Mouse (Mus musculus): ENCODE measurements at regions not wholly inside any gene's neighbourhood (a gene's known extent, or its start where the extent isn't known, plus 50 kb on each side); places are given as distances from the start of the nearest gene placed in this dataset.

DNA sequence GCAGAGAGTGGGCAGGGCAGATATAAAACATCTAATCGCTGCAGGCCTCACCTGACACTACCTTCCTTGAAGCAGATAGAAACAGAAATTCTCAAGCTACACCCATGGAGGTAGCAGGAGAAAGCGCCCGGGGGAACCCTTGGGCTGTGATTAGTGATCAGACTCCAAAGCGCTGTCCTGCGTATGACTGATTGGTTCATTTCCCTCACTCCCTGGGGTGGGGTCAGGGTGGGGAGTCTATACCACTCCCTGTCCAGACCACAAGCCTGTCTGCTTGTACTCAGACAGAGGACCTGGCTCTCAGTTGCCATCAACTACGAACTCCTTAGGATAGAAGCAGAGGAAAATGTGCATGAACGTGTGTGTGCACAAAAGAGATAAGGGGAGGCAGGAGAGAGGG lies 77.7 kb downstream of the Gm826 start:
- 66% methylated on average over 7 of the region's 7 CpGs for WGBS
- Histone ChIP-seq H3K36me3 (no peaks in the 10 kb centered on the region), H3K9me3 (replicated peaks) (no peaks in the 10 kb centered on the region), H3K27me3 (no peaks in the 10 kb centered on the region), H3K9ac (no peak overlapping the region), H3K4me2 (replicated peaks) (no peak overlapping the region), H3K27ac (replicated peaks) (no peak overlapping the region), H3K4me1 (no peaks in the 10 kb centered on the region), H3K4me3 (replicated peaks) (no peak overlapping the region)
- ATAC-seq (ENCODE audit: insufficient number of reproducible peaks, low FRiP score, low TSS enrichment, low read depth): no peak

DNA sequence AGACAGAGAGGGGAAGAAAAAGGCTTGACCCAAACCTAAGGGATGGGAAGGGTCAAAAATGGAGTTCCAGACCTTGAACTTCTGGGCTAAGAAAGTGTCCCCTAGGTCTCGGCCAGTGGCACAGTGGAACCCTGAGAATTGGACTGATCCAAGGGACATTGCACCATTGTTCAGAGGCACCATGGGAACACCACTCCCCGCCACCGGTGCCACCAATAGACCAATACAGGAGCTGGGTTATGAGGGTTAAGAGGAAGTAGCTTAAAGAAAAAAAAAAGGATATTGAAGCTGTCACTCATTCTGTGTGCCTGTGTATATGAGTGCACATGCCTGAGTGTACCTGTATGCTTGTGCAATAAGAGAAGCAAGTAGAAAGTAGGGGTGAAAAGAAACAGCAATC lies 83.7 kb downstream of the Gm826 start:
- H3K4me3 ChIP-seq (replicated peaks): no peak overlapping the region
- 93% methylated on average over 3 of the region's 3 CpGs for WGBS
- H3K4me2 ChIP-seq (replicated peaks): no peak overlapping the region
- no peaks in the 10 kb centered on the region for H3K27me3 ChIP-seq
- H3K9ac ChIP-seq: no peak overlapping the region
- H3K9me3 ChIP-seq (replicated peaks): no peaks in the 10 kb centered on the region
- no peaks in the 10 kb centered on the region for H3K36me3 ChIP-seq
- ATAC-seq (ENCODE audit: insufficient number of reproducible peaks, low FRiP score, low TSS enrichment, low read depth): no peak
- no peak overlapping the region for H3K27ac ChIP-seq (replicated peaks)
- H3K4me1 ChIP-seq: no peaks in the 10 kb centered on the region

DNA sequence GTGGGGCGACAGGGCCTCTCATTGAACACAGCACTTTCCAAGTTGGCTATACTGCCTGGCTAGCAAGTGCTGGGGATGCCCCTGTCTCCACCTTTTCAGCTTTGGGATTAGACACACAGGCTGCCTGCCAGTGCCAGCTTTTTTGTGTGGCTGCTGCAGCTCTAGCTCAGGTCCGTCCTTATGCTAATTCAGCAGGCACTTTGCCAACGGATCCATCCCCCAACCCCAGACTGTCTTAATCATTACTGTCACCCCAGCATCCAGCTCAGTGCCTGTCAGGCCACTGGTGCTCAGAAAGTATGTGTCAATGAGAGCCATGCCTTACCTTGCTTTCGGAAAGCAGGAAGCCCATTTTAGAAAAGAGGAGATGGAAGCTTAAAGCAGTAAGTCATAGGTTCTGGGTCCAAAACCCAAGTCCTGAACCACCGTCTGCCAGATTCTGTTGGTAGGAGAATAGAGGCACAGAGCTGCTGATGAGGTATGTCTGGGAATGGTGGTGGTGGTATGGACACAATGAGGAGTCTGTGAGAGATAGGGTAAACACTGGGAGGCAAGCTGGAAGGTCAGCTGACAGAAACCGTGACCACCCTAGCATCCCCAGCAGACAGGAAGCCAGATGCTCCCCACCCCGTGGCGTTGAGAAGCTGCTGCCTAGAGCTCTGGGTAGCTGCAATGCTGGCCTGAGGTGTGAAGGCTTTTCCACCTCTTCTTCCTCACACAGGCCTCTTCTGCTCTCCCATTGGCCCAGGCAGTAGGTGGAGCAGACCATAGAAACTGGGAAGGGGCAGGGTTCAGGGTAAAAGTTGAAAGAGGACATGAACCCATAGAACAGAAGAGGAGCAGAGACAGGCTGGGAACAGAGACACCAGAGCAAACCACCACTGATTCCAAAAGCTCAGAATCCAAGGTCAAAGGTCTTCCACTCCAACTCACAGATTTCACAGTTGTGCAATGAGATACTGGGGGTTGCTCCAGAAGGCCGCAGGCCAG lies 84.6 kb downstream of the Gm826 start:
- no peak overlapping the region for H3K27ac ChIP-seq (replicated peaks)
- no peak overlapping the region for H3K9ac ChIP-seq
- ATAC-seq (ENCODE audit: insufficient number of reproducible peaks, low FRiP score, low TSS enrichment, low read depth): no peak; the same call in 1 of the 2 replicates
- no peaks in the 10 kb centered on the region for H3K36me3 ChIP-seq
- no peaks in the 10 kb centered on the region for H3K9me3 ChIP-seq (replicated peaks)
- 46% methylated on average over 9 of the region's 9 CpGs for WGBS
- H3K27me3 ChIP-seq: no peaks in the 10 kb centered on the region
- H3K4me1 ChIP-seq: no peaks in the 10 kb centered on the region
- H3K4me3 ChIP-seq (replicated peaks): no peak overlapping the region
- H3K4me2 ChIP-seq (replicated peaks): no peak overlapping the region

DNA sequence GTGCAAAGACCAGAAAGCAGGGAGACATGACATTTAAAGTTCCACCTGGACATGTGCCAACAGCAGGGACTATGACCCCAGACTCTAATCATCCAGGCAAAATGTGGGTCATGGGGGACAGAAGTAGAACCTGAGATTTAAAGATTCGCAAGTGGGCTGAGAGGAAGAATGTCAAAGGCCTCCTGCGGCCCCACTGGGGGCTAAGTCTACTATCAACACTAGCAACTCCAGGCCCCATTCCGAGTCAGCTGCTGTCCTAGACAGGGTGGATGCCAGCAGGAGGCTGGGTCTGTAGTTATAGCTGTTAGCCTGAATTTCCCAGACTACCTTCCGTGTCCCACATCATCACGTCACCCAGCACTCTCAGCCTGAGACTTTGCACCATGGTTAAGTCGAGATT lies 86.7 kb downstream of the Gm826 start:
- Histone ChIP-seq H3K9me3 (replicated peaks) (no peaks in the 10 kb centered on the region), H3K4me1 (no peaks in the 10 kb centered on the region), H3K4me2 (replicated peaks) (no peak overlapping the region), H3K27ac (replicated peaks) (no peak overlapping the region), H3K9ac (no peak overlapping the region), H3K27me3 (peaks cover 3% of the 10 kb centered on the region; the same call in 1 of the 2 replicates), H3K36me3 (no peaks in the 10 kb centered on the region), H3K4me3 (replicated peaks) (no peak overlapping the region)
- no peak for ATAC-seq (ENCODE audit: insufficient number of reproducible peaks, low FRiP score, low TSS enrichment, low read depth)
- 86% methylated on average over 6 of the region's 6 CpGs for WGBS

DNA sequence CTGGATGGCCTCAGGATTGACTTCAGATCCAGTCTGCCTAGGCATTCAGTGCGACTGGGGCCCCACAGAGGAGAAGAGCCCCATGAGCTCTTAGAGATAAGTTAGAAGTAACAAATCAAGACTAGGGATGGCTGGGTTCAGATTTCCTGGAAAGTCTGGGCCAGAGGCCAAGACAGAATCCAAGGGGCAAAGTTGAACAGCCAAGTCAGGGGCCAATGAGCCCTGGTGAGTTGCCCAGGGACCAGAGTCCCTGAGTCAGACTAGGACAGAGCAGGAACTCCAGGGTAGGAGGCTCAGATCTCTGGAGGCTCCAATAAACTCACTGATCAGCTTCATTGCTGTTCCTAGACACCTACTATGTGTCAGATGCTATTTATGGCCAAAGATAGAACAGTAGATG lies 87.6 kb downstream of the Gm826 start:
- no peaks in the 10 kb centered on the region for H3K9me3 ChIP-seq (replicated peaks)
- no peaks in the 10 kb centered on the region for H3K4me1 ChIP-seq
- H3K27me3 ChIP-seq: peaks cover 3% of the 10 kb centered on the region; the same call in 1 of the 2 replicates
- 53% methylated on average over 1 of the region's 1 CpGs for WGBS
- no peak overlapping the region for H3K4me3 ChIP-seq (replicated peaks)
- H3K27ac ChIP-seq (replicated peaks): no peak overlapping the region
- H3K36me3 ChIP-seq: no peaks in the 10 kb centered on the region
- no peak overlapping the region for H3K4me2 ChIP-seq (replicated peaks)
- no peak for ATAC-seq (ENCODE audit: insufficient number of reproducible peaks, low FRiP score, low TSS enrichment, low read depth)
- no peak overlapping the region for H3K9ac ChIP-seq

GRCm38 (mm10) chr2:160244866-160245265 lies 89.1 kb downstream of the Gm826 start:
- no peak for ATAC-seq (ENCODE audit: insufficient number of reproducible peaks, low FRiP score, low TSS enrichment, low read depth)
- Histone ChIP-seq H3K9me3 (replicated peaks) (no peaks in the 10 kb centered on the region), H3K4me1 (no peaks in the 10 kb centered on the region), H3K9ac (no peak overlapping the region), H3K36me3 (no peaks in the 10 kb centered on the region), H3K27me3 (peaks cover 3% of the 10 kb centered on the region; the same call in 1 of the 2 replicates), H3K4me3 (replicated peaks) (no peak overlapping the region), H3K27ac (replicated peaks) (no peak overlapping the region), H3K4me2 (replicated peaks) (no peak overlapping the region)
- 26% methylated on average over 7 of the region's 7 CpGs for WGBS

DNA sequence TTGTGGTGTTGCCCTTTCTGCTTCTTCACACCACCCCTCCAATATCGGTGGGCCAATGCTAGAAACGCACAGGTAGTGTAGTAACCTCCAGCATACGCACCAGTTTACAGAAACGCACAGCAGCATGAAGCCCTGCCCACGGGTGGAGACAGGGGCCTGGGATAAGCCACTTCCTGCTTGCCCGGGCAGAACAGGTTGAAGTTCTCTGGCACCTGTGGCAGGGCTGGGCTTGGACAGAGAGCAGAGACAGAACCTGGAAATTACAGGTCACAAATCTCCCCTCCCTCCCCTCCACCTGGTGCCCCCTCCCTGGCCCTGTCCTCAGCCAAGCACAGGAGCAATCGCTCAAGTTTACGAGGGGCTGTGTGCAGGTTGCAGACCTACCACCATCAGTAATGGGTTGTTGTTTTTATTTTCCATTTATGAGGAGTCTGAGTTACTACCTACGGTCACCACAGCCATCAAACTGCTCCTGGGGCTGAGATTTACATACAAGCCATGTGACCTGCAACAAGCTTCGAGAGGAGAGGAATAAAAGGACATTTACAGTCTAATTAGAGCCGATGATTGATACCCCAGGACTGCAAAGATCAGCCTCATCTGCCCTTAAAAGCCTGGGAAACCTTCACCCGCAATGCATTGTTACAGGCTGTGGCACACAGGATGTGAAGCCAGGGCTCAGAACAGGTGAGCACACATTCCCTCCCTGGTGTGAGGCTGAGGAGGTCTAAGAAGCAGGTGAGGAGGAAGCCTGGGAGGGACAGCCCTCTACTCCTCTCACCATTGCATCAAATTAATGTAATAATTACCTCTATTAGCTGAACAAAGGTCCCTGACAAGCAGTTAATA lies 93.2 kb downstream of the Gm826 start:
- Histone ChIP-seq H3K4me2 (replicated peaks) (no peak overlapping the region), H3K9me3 (replicated peaks) (no peaks in the 10 kb centered on the region), H3K27me3 (peaks cover 3% of the 10 kb centered on the region; the same call in 1 of the 2 replicates), H3K4me3 (replicated peaks) (no peak overlapping the region), H3K9ac (no peak overlapping the region), H3K36me3 (no peaks in the 10 kb centered on the region), H3K27ac (replicated peaks) (no peak overlapping the region), H3K4me1 (no peaks in the 10 kb centered on the region)
- 71% methylated on average over 12 of the region's 12 CpGs for WGBS
- ATAC-seq (ENCODE audit: insufficient number of reproducible peaks, low FRiP score, low TSS enrichment, low read depth): no peak

- WGBS: 79% methylated on average over 3 of the region's 3 CpGs
- Histone ChIP-seq H3K9me3 (replicated peaks) (no peaks in the 10 kb centered on the region), H3K36me3 (no peaks in the 10 kb centered on the region), H3K9ac (no peak overlapping the region), H3K27me3 (no peaks in the 10 kb centered on the region), H3K4me3 (replicated peaks) (no peak overlapping the region), H3K4me1 (no peaks in the 10 kb centered on the region), H3K27ac (replicated peaks) (no peak overlapping the region), H3K4me2 (replicated peaks) (no peak overlapping the region)
- no peak for ATAC-seq (ENCODE audit: insufficient number of reproducible peaks, low FRiP score, low TSS enrichment, low read depth)
These were observed 96.4 kb downstream of the Gm826 start for GRCm38 (mm10) chr2:160237436-160238104.

DNA sequence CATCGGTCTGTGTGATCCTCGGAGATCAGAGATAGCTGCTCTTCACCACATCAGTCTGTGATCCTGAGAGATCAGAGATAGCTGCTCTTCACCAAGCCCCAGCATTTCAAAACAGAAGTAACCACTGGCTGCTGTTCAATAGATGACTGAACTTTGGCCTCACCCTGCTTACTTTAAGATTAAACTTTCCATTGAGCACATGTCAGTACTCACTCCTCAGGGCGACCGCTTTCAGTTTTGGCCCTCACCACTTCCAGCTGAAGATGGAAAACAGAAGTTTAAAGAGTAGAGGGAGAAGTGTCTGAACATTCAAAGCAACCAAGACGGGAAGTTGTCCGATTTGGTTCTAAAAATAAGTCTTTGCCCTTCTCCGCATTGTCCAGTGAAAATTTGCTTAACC lies 97.2 kb downstream of the Gm826 start:
- WGBS: 78% methylated on average over 7 of the region's 7 CpGs
- H3K27me3 ChIP-seq: no peaks in the 10 kb centered on the region
- no peaks in the 10 kb centered on the region for H3K4me1 ChIP-seq
- H3K9ac ChIP-seq: no peak overlapping the region
- no peaks in the 10 kb centered on the region for H3K9me3 ChIP-seq (replicated peaks)
- no peak overlapping the region for H3K4me3 ChIP-seq (replicated peaks)
- no peak overlapping the region for H3K4me2 ChIP-seq (replicated peaks)
- no peak for ATAC-seq (ENCODE audit: insufficient number of reproducible peaks, low FRiP score, low TSS enrichment, low read depth)
- H3K27ac ChIP-seq (replicated peaks): no peak overlapping the region
- H3K36me3 ChIP-seq: no peaks in the 10 kb centered on the region

- Histone ChIP-seq H3K36me3 (no peaks in the 10 kb centered on the region), H3K4me1 (no peaks in the 10 kb centered on the region), H3K27ac (replicated peaks) (no peak overlapping the region), H3K27me3 (no peaks in the 10 kb centered on the region), H3K4me2 (replicated peaks) (no peak overlapping the region), H3K9ac (no peak overlapping the region), H3K9me3 (replicated peaks) (no peaks in the 10 kb centered on the region), H3K4me3 (replicated peaks) (no peak overlapping the region)
- WGBS: 69% methylated on average over 8 of the region's 8 CpGs
- ATAC-seq (ENCODE audit: insufficient number of reproducible peaks, low FRiP score, low TSS enrichment, low read depth): no peak
These were observed 103.2 kb downstream of the Gm826 start for GRCm38 (mm10) chr2:160230786-160231185.
